Mouse (Mus musculus): Measurements from ENCODE around the gene Nav2. TPM values are rescaled to one million over a fixed set of nuclear protein-coding genes. Genes with fewer than 3 reads are reported as not detected.
A peak's percentile ranks its signal among the peaks of the same experiment; 100 is the strongest.

The Nav2 gene
- total RNA-seq, 2 experiments from 2014 or later: 26.1 to 38.7 TPM

- ATAC-seq (replicated peaks; ENCODE audit: poor library complexity, severe bottlenecking): peak; percentile 82
Observed at GRCm38 (mm10) chr7:48928364-48928763, 19.8 kb downstream of the Nav2 start.

GRCm38 (mm10) chr7:48930399-48930798 lies 21.9 kb downstream of the Nav2 start:
- no peak for ATAC-seq (replicated peaks; ENCODE audit: poor library complexity, severe bottlenecking)

GRCm38 (mm10) chr7:48932138-48932537 lies 23.6 kb downstream of the Nav2 start:
- ATAC-seq (replicated peaks; ENCODE audit: poor library complexity, severe bottlenecking): no peak

DNA sequence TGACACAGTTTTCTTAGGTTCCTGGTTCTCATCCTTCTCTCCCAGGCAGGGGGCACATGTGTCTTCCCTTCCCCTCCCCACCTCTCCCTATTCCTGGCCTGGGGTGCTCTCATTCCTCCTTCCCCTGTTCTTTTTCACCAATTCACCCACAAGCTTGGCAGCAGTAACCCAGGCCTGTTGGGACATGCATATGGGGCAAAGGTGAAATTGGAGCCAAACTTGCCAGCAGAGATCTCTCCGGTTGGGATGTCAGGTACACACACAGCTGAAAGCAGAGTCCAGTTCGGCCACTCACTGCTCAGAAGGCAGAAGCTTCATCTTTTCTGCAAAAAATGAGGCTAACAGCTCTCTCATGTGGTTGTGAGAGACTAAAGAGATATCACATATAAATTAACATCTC lies 26.3 kb downstream of the Nav2 start:
- no peak for ATAC-seq (replicated peaks; ENCODE audit: poor library complexity, severe bottlenecking)

- ATAC-seq (replicated peaks; ENCODE audit: poor library complexity, severe bottlenecking): peak; percentile 91
Observed at GRCm38 (mm10) chr7:48937562-48937961, 29.0 kb downstream of the Nav2 start.

DNA sequence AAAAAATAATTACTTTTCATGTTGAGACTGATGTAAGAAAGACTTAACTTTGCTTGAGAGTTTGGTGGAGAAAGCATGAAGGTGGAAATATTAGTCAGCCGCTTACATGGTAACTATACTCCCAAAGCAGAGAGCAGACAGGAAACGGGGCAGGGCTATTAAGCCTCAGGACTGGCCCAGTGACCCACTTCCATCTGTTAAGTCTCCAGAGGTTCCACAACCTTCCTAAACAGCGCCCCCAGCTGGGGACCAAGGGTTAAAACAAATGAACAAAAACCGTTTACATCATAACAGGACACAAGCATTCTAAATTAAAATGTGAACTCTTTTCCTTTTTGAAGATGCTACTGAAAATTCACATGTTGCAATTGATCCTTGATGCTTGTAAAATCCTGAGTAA lies 29.7 kb downstream of the Nav2 start:
- peak; percentile 65 for ATAC-seq (replicated peaks; ENCODE audit: poor library complexity, severe bottlenecking)

GRCm38 (mm10) chr7:48948381-48949108 lies 40.0 kb downstream of the Nav2 start:
- ATAC-seq (replicated peaks; ENCODE audit: poor library complexity, severe bottlenecking): no peak

DNA sequence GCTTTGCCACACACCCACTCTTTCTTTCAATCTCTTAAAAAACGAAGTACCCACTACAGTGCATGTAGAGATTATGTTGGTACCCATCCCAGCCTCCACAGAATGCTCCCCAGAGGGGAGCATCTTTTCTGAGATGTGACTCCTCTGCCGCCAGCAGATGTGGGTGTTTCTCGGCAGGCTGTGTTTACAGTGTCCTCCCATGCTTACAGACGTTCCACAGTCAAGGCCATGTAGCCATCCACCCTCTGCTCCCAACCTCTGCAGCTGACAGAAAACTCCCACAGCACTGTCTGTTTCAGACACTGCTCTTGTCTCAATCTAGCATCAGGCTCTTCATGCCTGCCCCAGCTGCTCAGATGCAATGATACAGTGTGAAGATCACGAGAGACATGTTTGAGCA lies 46.0 kb downstream of the Nav2 start:
- ATAC-seq (replicated peaks; ENCODE audit: poor library complexity, severe bottlenecking): no peak

DNA sequence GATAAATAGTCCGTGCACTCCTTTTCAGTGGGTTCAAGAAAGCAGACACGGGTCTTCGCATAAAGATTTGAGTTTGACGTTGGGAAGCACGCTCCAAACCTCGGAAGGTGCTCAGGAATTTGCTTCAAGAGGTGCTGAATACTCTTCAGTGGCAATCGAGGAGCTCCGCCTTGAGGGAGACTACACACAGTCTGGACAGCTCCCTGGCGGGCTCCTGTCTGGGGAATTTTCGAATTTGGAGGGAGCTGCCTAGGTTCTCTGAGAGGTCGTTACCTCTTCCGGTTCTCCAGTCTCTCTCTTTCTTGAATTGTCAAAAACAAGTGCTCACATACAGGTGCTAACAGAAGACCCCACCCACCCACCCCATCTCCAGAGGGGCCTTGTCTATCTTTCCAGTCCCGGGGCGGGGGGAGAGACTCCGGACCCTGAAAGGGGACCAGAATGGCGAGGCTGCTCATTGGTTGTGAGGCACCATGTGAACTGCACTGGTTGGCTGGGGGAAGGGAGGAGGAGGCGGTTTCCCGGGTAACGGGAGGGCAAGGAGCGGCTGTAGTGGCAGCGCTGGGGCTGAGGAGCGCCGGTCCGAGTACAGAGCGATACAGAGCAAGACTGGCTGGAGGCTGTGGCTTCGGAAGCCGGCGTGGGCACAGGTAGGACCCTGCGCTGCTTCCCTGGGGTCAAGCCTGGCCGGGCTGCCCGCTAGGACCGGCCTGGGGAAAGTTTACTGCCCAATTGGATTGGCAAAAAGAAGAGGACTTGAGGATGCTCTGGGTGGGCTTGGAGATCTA lies 50.2 kb downstream of the Nav2 start:
- ATAC-seq (replicated peaks; ENCODE audit: poor library complexity, severe bottlenecking): peak; percentile 49

- ATAC-seq (replicated peaks; ENCODE audit: poor library complexity, severe bottlenecking): no peak
Observed at GRCm38 (mm10) chr7:48959316-48959661, 50.8 kb downstream of the Nav2 start.

GRCm38 (mm10) chr7:48960152-48960551 lies 51.6 kb downstream of the Nav2 start:
- no peak for ATAC-seq (replicated peaks; ENCODE audit: poor library complexity, severe bottlenecking)

DNA sequence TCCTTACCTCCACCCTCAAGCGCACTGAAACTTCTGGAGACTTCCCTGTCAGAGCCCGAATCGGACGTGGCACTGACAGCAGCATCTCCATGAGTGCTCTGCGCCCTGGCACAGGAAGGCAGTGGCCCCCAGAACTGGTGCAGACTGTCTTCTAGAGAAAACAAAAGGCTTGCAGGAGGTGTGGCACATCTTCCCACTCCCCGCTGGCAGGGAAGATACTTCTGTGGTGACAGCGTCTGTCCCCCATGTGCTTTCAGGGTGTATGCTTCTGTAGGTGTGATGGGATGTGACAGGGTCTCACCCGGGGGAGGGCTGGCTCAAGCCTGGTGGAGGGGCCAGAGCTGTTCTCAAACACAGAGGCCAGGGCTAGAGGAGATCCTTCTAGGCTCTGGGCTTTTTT lies 53.0 kb downstream of the Nav2 start:
- ATAC-seq (replicated peaks; ENCODE audit: poor library complexity, severe bottlenecking): no peak

- no peak for ATAC-seq (replicated peaks; ENCODE audit: poor library complexity, severe bottlenecking)
Observed at GRCm38 (mm10) chr7:48961935-48962334, 53.4 kb downstream of the Nav2 start.

- ATAC-seq (replicated peaks; ENCODE audit: poor library complexity, severe bottlenecking): peak; percentile 52
Observed at GRCm38 (mm10) chr7:48963112-48963511, 54.6 kb downstream of the Nav2 start.

- ATAC-seq (replicated peaks; ENCODE audit: poor library complexity, severe bottlenecking): no peak
Observed at GRCm38 (mm10) chr7:48963554-48963953, 55.0 kb downstream of the Nav2 start.

- ATAC-seq (replicated peaks; ENCODE audit: poor library complexity, severe bottlenecking): no peak
Observed at GRCm38 (mm10) chr7:48965796-48966512, 57.4 kb downstream of the Nav2 start.

DNA sequence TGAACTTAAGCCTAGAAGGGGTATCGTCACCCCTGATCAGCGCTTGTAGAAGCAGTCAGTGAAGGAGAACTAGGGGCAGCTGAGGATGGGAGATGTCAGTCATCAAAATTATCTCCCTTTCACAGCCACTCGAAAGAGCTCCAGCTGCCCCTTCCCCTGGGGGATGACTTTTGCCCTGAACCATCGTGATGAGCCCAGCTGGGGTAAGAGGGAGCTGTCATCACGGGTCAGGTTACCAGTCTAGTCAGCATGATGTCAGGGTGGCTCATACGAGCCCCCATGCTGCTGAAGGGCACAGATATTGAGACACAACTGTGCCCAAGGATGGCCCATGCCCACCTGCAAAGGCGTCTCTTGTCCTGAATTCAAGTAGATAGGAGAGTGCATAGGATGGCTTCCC lies 72.5 kb downstream of the Nav2 start:
- no peak for ATAC-seq (replicated peaks; ENCODE audit: poor library complexity, severe bottlenecking)

DNA sequence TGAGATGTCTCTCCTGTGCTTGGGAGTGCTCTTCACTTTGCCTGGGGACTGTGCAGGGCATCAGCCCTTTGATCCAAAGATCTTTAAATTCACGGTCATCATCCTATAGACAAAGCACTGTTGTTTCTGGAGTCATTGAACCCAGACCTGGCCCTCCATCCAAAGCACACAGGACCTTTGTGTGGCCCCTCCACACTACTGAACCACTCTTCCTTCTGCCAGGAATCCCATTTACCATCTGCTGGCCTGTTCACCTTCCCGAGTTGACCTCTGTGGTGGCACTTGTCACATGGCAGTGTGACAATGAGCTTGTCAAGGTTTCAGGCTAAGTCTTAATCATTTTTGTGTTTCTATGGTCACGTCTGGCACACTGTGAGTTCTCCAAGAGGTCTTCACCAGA lies 73.3 kb downstream of the Nav2 start:
- ATAC-seq (replicated peaks; ENCODE audit: poor library complexity, severe bottlenecking): no peak

DNA sequence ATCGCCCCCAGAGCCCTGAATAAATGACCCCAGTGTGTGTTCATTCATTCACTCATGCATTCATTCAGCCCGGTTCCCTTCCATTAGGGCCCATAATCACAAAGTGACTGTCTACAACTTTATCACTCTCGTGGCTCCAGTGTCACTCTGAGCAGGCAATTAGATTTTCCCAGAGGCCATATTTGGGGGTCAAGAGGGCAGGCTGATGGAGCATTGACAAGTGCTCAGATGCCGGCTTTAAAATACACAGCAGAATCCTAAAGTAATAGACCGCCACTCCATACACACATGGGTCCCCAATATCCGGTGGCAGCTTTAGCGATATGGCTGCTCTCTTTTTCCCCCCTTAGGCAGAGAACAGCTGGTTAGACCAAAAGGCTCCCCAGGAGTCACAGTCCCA lies 74.1 kb downstream of the Nav2 start:
- ATAC-seq (replicated peaks; ENCODE audit: poor library complexity, severe bottlenecking): no peak

- ATAC-seq (replicated peaks; ENCODE audit: poor library complexity, severe bottlenecking): no peak
Observed at GRCm38 (mm10) chr7:48991911-48992552, 83.5 kb downstream of the Nav2 start.

GRCm38 (mm10) chr7:48995171-48995570 lies 86.7 kb downstream of the Nav2 start:
- ATAC-seq (replicated peaks; ENCODE audit: poor library complexity, severe bottlenecking): no peak

Data from granulocyte monocyte progenitor cell, adult 5-6 weeks (primary cell).